Mouse (Mus musculus) heart, adult 18-20 months (tissue): ENCODE results near the gene Tspan33. TPM values are rescaled to one million over a fixed set of nuclear protein-coding genes. Genes with fewer than 3 reads are reported as not detected.
A peak's percentile ranks its signal among the peaks of the same experiment; 100 is the strongest.
"Not testable (repeated sequence)": the region's sequence is repeated elsewhere in the genome, so short reads cannot be mapped to it uniquely, and the experiment has no call there.

Experiments
- DNase-seq, 2 experiments: peaks; one replicate each; pipeline ENCODE4 v3.0.0; 2021 to 2022; ENCODE audit warnings: mixed read lengths in 1 of 2
- long read RNA-seq, 2 experiments: library from polyadenylated mRNA; stranded (forward); transcript quantifications; one replicate each; pipeline ENCODE4 v2.0.0; 2021
- total RNA-seq, 2 experiments: library from RNA; stranded (reverse); gene quantifications; 2 replicates each; pipeline ENCODE4 v1.2.3; 2021

Tspan33 gene
- total RNA-seq = 1 to 10 TPM; 2.3 to 3.4 TPM
- long read RNA-seq, experiment 1, transcript Tspan33-201 (8 exons, 1,994 nt) = major isoform, 8 of 15 reads
- long read RNA-seq, experiment 1, partial matches to known transcripts = 0 of 15 reads
- long read RNA-seq, experiment 1, other reads (novel, unspliced or antisense) = 6 of 15 reads
- long read RNA-seq, experiment 2, partial matches to known transcripts = 0 of 7 reads
- long read RNA-seq, experiment 2, other reads (novel, unspliced or antisense) = 5 of 7 reads

DNA sequence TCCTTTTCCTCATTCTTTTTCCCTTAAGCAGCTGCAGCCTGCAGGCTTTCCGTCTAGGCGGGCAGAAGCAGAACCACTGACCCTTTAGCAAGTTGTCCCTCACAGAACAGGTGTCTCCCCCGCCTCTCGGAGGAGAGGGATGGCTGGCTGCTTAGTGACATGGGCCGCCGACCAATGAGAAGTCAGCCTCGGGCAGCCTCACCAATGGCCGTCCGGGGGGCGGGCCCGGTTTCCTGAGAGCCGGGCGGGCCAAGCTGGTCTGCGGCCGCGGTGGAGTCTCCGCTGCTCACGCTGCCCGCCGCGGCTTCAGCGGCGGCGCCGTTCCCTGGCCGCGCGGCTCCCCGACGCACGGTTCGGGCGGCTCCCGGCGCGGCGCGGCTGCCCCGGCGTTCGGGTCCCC lies at the start of gene Tspan33:
TSS of gene Tspan33 (plus strand) at position 270 of the 400 bp plus-strand sequence.
- peak; percentile 93 to 96 for DNase-seq

DNA sequence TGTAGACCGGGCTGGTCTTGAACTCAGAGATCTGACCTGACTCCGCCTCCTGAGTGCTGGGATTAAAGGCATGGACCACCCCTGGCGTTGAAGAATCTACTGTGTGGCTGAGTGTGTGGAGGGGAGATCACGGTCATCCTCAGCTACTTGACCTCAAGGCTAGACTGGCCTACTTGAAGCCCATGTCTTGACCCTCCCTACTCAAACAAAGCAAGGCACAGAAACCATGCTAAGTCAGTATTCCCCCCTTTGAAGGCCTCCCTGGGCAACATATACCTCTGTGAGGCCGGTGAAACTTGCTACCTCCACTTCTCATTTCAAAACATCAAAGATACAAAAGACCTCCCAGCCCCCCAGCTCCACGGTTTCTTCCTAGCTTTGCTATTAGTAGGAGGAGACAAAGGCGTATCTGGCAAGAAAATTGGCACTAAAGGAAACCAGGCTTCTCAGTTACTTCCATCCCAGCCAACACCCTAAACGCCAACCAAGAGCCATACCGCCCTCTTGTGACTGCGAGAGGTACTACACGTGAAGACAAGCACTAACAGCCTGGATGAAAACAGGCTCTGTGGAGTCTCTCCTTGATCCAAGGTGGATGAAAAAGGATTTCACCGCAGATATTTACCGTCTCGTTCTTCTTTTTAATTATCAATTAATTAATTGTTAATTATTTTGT lies 44.4 kb upstream of the Tspan33 start:
- peak; percentile 81 to 95 for DNase-seq

DNA sequence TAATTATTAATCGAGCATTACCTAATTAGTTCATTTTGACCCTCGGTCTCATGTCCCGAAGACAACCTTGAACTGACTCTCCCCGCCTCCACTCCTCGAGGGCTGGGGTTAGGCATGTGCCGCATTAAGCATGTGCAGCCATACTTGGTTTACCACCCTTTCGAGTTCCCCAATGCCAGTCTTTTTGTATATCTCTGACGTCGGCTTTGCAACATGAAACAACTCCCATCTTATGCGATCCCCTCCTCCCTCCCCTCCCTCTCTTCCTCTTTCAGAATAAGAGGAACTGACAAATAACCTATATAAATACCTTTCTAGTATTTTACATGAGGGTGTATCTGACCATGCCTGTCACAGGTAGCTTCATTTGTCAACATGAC lies 43.9 kb upstream of the Tspan33 start:
- no peak for DNase-seq

DNA sequence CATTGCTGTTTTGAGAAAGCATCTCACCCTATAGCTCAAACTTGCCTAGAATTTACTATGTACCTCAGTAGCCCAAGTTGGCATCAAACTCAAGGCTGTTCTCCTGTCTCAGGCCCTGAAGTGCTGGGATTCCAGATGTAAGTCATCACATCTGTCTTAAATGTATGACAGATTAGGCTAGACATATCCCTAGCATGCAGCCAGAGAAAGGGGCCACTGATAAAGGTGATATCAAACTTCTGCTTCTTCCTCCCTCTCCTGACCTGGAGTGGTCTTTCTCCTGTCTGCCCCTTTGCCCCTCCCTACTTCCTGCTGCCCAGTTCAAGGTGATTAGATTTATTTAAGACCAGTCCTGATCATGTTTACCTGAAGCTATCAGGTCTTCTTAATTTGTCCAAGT lies 40.8 kb upstream of the Tspan33 start:
- DNase-seq = no peak

DNA sequence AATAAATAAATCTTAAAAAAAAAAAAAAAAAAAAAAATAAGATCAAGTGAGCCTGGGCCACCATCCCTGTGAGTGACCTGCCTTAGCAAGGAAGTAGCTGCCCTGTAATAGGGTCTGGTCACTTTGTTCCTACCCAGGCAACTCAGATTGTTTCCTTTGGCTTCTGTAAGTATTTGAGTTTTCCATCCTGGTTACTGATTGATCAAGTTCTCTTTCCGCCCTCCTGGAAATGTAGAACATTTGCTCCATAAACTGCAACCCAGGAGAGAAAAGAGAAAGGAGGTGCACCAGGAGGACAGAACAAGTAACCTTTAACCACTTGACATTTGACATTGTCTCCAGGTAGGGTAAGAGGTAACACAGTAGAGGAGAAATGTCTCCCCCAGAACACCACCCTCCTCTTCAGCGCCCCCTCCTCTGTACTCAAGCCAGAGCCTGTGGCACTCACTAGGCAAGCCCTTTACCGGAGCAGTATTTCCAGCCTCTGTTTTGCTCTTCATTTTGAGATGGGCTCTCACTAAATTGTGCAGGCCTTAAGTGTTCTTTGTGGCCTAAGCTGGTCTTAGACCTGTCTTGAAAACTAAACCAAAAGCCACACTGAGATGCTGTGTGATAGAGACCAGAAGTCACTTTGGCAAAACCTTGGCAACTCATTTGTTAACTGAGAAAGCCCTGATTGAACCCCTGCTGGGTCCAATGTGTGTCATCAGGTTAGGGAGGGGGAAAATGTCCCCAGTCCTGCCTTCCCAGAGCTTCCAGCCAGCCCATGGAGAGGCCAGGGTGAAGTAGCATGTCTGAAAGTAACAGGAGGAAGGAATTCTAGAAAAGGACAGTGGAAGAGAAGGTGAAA lies 35.2 kb upstream of the Tspan33 start:
- no peak for DNase-seq

DNA sequence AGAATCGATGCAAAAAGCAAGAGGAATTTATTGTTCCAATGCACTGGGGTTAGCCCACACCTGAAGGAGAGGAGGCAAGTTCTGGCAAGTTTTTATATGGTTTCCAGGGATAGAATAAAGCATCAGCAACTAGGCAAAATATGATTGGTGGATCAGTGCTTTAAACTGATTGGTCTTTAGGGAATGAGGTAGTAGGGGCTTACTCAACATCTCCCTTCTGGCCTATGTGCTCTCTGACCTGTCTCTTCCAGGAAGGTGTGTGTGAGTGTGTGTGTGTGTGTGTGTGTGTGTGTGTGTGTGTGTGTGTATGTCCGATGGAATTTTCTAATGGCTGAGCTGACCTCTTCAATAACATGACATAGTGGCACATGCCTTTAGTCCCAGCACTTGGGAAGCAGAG lies 34.1 kb upstream of the Tspan33 start:
- DNase-seq = no peak

DNA sequence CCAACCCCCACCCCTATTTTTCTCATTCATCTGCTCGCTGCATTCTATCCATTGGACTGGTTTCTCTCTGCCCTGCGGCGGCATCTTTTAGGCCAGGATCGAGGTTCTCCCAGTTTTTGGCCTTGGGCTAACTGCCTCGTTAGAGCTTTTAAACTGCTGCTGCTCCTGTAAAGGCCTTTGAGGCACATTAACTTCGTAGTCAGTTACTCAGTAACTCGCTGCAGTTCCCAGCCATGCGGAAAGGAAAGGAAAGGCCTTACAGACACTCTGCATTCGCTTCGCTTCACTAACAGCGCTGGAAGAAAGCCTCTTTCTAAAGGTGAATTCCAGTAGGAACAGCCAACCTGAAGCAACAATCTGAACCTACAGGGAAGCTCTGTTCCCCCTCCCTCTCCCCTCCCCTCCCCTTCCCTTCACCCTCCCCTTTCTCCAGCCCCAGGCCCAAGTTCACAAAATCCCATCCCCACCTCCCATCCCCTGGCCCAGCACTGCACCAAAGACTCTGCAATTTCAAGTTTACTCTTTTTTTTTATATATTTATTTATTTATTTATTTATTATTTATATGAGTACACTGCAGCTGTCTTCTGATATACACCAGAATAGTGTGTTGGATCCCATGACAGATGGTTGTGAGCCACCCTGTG lies 33.2 kb upstream of the Tspan33 start:
- DNase-seq = no peak

DNA sequence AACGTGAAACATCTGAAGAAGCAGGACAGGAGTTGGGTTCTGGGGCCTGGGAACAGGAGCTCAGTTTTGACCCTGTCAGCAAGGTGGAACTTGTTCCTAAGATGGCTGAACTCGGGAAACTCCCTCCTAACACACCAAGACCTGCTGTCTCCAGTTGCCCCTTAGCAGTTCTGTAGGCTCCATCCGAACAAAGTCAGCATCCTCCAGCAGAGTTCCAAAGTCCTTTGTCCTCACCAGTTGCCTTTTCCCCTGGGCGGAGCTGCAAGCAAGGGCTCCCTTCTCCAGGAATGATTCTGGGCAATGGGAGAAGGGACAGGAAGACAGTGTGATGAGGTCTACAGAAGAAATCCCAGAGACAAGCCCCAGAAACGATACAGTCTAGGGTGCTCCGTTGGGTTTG lies 26.8 kb upstream of the Tspan33 start:
- DNase-seq = no peak

DNA sequence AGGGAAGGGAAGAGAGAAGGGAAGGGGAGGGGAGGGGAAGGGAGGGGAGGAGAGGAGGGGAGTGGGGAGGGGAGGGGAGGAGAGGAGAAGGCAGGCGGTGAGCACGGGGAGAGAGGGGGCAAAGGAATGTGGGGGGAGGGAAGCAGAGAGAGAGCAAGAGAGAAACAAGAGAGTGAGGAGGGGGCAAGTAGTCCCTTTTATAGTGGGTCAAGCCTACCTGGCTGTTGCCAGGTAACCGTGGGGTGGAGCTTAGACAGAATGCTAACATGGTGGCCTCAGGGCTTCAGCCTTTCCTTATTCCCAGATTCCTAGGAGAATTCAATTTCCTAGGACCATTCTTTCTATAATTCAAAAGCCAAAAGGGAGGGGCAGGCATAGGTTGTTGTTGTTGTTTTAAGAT lies 22.3 kb upstream of the Tspan33 start:
- DNase-seq = no peak

DNA sequence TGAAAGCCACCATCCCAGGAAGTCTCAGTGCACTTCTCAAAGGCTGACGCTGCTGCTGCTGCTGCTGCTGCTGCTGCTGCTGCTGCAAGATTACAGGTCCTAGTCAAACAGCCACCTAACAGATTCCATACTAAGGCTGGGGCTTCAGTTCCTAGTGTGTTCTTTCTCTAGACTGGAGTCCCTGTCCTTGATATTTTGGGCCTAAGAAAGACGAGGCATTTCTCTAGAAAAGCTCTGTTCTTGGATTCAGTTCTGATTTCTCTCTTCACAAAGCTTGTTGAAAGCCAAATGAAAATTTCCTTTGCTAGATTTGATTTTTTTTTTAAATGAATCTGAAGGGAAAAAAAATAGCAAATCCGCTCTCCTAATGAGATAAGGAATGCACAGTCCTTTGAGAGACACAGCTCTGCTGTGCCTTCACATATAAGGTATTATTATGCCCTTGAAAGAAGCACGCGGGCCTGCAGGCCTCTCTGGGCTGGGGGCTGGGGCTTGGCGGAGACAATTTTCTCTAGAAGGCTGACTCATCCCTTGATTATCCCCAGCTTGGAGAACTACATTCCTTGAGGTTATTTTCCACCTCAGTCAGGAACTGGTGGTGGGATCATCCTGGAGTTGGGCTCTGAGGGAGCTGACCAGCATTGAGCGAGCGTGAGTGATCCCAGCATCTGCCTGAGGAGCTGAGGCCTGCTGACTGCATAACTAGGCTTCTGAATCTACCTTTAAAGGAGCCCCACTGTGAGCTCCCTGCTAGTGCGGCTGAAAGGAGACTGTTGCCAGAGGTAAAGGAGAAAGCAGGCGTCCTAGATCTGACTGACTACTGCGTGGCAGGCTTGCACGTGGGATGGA lies 21.2 kb upstream of the Tspan33 start:
- no peak for DNase-seq

DNA sequence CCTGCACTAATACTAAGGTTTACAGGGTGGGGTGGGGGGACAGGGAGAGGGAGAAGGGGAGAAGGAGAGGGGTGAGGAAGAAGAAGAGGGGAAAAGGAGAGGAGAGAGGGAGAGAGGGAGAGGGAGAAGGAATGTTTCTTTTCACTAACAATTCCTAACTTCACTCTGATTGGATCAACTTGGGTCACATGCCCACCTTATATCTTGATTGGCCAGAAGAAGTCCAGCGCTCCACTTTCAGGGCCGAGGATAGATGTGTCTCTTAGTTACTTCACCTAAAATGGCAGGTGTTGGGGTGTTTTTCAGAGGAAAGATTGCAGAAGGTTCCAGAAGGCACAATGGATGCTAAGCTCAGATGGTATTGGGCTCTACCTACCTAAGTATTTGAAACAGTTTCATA lies 20.3 kb upstream of the Tspan33 start:
- DNase-seq = no peak

DNA sequence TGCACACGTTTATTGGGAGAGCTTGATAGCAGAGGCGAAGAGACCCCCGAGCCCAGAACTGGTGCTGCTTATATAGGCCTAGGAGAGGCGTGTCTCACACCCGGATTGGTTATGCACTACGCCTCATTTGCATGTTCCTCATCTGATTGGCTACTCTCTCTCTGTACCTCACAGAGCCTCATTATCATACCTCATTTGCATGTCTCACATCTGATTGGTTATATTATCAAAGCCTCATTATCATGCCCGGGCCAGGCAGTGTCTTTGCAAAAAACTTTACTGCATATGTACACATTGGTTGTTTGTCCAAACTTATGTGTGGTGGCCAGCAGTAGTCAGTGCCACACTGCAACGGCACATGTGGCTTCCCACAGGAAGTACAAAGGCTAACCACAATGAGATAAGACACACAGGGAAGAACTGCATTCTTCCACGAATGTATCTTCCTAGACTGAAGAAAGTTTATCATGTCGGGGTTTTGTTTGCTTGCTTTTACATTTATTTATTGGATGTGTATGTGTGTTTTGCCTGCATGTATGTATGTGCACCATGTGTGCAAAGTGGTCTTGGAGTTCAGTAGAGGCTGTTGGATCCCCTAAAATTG lies 14.0 kb upstream of the Tspan33 start:
- DNase-seq = not testable (repeated sequence)

DNA sequence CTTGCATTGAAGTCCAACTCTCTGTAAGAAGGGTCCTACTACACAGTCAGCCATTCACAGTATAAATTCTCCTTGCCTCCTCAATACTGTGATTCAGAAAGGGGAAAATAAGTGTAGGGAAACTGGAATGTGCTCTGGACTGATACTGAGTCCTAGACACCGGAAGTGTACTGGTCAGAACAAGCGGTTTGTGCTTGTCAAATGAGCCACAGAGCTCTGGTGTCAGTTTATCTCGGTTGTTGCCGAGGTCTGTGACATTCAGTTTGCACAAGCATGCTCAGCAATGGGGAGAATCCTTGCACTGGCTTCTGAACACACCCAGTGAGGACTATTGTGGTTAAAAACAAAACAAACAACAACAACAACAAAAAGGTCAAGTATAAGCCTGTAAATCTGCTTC lies 12.2 kb upstream of the Tspan33 start:
- DNase-seq = no peak

DNA sequence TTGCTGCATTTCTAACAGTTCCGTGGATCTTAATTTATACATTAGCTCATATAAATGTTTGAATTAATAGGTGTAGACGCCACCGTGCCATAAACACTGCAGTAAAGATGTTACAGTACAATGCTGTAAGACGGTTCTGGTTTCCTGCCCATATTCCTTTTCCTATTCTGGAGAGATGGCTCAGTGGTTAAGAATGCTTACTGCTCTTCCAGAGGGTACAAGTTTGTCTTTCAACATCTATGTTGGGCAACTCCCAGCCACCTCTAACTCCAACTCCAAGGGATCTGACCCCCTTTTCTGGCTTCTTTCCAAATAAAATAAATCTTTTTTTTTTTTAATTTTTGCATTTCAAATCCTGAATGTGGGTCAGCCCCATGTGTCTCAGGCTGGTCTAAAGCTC lies 9.3 kb upstream of the Tspan33 start:
- no peak for DNase-seq

DNA sequence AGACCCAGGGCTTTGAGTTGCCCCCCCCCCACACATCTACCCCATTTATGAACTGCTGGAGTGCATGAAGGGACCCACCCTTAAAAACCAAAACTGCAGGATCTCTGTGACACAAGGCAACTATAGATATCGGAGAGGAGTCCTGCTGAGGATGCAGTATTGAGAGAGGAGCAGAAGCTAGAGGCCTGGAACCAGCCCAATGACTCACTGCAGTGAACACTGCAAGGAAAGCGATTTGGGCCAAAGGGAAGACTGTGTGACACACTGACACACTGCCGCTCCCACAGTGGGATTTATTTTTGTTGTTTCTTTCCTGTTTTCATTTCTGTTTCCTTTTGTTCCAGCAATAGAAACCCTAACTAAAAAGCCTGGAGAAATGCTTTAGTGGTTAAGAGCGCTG lies 8.1 kb upstream of the Tspan33 start:
- DNase-seq = no peak

DNA sequence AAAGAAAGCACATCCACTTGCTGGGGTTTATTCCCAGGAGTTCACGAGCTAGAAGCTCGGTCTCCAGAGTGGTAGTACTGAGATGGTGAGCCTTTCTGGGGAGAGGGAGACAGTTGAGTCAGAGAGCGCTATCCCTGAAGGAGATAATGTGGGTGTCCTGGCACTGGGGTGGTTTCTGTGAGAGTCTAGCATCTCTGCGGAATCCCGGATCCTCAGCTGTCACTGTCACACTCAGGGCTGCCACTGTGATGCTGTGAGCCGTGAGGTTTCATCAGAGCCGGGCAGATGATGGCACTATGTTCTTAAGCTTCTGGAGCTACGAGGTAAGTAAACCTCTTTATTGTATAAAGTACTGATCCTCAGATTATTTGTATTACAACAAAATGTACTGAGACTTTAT lies 4.6 kb upstream of the Tspan33 start:
- no peak for DNase-seq

DNA sequence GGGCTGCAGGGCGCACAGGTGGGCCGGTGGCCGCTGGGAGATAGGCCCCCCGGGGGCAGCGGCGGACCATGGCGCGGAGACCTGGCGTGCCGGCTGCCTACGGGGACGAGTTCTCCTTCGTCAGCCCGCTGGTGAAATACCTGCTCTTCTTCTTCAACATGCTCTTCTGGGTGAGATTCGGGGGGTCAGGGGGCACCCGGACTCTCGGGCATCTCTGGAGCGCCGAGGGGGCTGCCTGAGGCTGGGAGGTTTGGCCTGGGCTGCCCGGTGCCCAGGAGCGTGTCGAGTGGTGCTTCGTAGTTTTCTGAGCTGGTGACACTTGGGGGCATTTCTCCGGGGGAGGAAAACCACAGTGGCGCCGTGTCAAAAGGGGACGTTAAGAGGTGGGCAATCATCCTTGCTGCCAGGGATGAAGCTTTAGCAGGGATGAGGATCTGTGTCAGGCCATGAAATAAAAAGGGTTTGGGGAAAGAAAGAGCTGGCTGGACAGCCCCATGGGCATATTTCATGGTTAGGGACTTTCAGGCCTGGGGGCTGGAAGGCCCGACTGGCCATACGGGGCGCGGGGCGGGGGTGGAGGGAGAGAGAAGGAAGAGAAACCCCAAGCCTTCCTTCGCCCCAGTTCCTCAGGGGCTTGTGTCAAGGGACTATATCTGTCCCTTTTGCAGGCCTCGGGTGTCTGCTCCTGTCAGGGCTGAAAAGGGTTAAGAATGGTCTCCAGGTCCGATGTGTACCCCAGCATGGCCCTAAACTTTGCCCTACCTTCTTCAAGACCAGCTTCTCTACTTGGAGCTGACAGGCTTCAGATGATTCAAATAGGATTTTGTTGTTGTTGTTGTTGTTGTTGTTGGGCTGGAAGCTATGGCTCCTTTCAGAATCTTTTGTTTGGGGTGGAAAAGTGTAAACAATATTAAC lies 610 bp downstream of the Tspan33 start:
- DNase-seq = peak in 1 of 2 experiments; percentile 15

DNA sequence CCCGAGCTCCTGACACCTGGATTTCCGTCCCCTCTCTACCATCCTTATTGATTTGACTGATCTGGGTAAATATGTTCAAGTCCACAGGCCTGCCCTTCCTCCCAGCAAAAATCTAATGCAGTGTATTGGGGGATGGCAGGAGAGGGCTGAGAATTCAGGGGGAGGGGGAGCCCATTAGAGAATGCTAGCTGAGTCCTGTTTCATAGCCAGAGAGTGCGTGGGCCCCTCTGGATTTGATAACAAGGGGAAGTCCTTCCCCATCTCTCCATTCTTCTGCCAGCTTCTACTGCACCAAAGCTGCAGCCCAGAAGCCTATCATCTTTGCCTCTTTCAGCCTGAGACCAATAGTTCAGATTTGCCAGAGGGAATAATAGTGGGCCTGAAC lies 1.3 kb downstream of the Tspan33 start:
- no peak for DNase-seq

DNA sequence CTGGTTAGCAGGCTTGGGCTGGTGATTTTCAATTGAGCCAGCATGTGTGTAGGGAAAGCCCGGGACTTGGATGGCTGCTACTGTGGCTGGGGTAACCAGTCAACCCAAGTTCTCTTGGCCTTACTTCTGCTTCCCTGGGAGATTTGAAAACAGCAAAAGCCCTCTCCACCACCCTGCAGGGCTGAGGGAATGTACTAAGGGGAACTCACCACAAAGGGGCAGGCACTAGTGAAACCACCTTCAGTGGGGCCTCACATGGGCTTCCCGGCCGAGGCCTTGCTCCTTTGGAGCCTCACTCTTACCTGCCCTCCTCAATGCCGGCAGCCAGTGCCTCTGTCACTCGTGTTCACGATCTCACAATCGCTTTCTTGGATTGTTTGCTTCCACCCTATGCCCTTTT lies 2.0 kb downstream of the Tspan33 start:
- peak in 1 of 2 experiments; percentile 10 for DNase-seq

DNA sequence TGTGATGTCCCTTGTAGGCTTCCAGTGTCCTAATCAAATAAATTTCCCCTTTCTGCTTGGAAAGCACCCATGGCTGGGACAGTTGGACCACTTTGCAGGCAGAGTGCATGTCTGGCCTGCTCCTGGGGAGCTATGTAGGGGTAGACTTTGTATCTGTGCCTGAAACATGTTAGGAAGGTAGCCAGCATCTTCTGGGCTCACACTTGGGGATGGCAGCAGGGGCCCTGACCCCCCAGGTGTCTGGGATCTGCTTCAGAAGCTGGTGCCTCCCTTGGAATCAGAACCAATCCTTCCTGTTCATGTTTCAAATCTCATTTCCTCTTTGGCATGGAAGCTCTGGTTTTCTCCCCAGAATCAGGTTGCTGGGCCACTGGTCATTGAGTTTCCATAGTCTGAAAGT lies 3.1 kb downstream of the Tspan33 start:
- no peak for DNase-seq
